Mouse (Mus musculus): ENCODE measurements around the gene Spata48. TPM values are rescaled to one million over a fixed set of nuclear protein-coding genes. Genes with fewer than 3 reads are reported as not detected.

The Spata48 gene
- 1.5 TPM in 1 of 2 replicates, not detected in the other for total RNA-seq (2021)
- long read RNA-seq, partial matches to known transcripts: 0 of 3 reads
- long read RNA-seq, other reads (novel, unspliced or antisense): 3 of 3 reads

- peak; percentile 86 for DNase-seq
These were observed at the start of gene Spata48, which contains the start of gene Zpbp for GRCm38 (mm10) chr11:11461635-11462560. Spata48 (plus strand) TSS chr11:11462094. Zpbp (minus strand) TSS chr11:11462408.

GRCm38 (mm10) chr11:11414188-11414587 lies 47.7 kb upstream of the Spata48 start:
- DNase-seq: no peak

GRCm38 (mm10) chr11:11417356-11417755 lies 44.5 kb upstream of the Spata48 start:
- no peak for DNase-seq

DNA sequence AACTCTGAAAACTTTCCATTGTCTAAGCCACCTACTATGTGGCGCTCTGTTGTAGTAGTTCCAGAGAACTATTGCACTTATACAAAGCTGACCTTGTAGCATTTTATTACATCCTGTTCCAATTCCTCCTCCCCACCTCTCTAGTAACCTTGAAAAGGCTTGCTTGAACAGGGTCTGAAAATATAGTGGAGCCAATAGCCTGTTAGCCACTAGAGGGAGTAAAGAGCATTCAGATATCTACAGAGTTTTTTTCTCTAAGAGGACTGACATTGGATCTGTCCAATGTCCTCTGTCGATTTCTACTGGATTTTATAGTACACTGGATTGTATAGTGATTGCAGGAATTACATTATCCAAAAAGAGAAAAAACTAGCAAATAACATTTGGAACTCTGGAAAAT lies 6.9 kb upstream of the Spata48 start:
- DNase-seq: no peak

DNA sequence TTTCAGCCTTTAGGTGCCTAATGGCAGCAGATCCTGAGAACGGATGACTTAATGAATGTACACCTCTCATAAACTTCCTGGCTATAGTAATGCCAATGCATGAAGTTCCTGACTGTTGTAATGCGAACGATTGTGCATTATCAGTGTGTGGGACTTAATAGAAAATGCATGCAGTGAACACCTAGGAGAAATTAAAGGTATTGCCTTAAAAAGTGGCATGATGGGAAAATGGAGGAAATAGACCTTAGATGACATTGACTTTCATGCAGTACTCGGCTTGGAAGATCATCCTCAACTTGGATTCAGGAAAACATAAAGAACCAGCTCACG lies 632 bp downstream of the Spata48 start:
- DNase-seq: no peak

DNA sequence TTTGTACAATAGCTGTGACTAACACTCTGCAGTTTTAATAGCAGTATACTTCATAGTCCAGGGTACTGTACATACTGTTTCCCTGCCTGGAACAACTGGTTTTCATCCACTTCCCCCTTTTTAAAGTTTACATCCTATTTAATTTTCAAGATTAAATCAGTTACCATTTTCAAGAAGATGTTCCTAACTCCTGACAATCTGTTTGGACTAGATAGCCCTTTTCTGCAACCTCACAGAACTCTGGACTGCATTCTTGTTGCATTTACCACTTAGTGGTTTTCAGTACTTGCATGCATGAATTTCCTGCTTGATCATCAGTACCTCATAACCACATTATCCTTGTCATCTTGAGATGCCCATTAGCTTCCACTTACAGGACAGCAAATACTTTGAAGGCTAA lies 7.0 kb downstream of the Spata48 start:
- DNase-seq: no peak

DNA sequence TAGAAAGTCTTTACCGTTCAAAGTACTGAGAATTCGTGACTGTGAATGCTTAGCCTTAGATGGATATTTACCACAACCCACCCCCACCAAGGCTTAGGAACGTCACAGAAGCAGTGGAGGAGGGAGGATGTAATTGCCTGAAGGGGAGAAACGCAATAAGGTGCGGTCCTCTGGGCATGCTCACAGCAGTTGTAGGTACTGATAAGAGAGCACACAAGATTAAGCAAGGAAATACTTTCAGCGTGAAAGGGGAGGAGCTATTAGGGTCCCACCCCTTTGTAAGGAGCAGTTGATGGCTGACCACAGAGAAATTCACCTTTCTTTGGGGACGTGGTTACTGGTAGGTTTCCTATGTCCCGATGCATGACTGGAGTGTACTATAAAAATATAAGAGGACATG lies 22.5 kb downstream of the Spata48 start:
- DNase-seq: no peak

GRCm38 (mm10) chr11:11492044-11492443 lies 30.1 kb downstream of the Spata48 start:
- no peak for DNase-seq

DNA sequence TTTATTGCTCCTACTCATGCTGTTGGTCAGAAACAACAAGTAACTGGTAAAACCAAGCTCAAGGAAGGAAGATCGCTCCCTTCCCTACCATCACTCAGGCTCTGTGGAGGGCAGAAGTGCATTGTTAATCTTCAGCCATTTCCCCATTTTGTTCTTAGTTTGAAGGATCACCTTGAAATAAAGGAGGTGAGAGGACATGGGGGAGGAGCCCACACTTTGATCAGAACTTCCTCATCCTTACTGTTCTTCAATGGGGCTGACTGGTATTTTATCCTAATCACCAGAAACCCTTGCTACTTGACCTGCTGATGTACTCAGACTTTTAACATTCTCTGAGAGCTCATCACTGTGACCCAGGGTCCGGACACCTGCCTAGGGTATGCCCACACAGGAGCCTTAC lies 33.8 kb downstream of the Spata48 start:
- DNase-seq: no peak

DNA sequence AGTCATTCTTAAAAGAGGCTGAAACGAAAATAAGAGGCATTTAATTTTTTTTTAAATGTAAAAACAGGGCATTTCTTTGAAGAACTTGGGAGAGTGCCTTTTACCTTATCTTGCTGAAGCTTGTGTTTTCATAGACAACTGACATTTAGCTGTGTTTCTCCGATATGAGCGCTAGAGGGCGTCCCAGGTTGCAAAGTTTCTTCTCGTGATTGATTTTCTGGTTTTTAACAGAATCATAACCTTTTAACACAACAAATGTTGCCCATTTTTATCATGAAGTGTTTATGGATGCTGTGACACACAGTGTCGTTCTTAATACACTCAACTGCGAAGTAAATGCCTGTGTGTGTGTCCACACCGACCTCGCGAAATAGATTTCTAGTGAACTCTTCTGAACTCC lies 38.0 kb downstream of the Spata48 start:
- DNase-seq: no peak

- DNase-seq: no peak
These were observed 44.3 kb downstream of the Spata48 start for GRCm38 (mm10) chr11:11506187-11506586.

GRCm38 (mm10) chr11:11509413-11509812 lies 47.5 kb downstream of the Spata48 start:
- no peak for DNase-seq

DNA sequence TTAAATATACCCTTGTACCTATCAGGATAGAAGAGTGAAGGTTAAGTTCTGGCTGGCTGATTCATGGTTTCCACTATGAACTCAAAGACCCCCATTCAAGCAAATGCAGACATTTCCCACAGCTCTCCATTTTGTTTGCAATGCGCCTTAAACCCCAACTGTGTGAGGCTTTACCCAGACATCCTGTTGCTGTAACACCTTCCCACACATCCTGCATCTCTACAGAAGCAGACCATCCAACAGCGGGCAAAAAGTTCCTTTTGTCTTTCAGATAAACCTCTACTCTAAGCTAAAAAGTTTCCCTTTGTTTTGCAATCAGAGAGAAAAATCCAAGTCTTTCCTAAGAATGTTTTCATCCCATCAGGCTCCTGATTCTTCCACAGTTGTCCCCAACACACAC lies 50.2 kb downstream of the Spata48 start:
- no peak for DNase-seq

GRCm38 (mm10) chr11:11513008-11513799 lies 51.3 kb downstream of the Spata48 start:
- DNase-seq: no peak

DNA sequence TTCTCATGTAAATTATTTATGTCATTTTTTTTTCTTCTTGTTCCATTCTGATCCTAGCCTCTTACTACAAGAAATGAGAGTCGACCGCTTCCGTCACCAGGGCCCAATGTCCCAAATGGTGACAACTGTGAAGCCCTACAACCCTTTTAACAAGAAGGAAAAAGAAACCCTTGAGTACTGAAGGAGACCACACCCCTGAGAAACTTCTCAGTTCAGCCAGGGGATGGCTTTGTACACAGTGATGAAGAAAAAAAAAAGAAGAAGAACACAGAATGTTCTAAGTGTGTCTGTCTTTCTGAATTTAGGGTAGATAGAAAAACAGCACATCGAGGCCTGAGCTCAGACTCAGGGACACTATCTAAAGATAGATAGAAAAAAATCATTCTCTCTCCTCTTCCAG lies 53.0 kb downstream of the Spata48 start:
- DNase-seq: no peak

GRCm38 (mm10) chr11:11517781-11518435 lies 56.0 kb downstream of the Spata48 start:
- DNase-seq: no peak

DNA sequence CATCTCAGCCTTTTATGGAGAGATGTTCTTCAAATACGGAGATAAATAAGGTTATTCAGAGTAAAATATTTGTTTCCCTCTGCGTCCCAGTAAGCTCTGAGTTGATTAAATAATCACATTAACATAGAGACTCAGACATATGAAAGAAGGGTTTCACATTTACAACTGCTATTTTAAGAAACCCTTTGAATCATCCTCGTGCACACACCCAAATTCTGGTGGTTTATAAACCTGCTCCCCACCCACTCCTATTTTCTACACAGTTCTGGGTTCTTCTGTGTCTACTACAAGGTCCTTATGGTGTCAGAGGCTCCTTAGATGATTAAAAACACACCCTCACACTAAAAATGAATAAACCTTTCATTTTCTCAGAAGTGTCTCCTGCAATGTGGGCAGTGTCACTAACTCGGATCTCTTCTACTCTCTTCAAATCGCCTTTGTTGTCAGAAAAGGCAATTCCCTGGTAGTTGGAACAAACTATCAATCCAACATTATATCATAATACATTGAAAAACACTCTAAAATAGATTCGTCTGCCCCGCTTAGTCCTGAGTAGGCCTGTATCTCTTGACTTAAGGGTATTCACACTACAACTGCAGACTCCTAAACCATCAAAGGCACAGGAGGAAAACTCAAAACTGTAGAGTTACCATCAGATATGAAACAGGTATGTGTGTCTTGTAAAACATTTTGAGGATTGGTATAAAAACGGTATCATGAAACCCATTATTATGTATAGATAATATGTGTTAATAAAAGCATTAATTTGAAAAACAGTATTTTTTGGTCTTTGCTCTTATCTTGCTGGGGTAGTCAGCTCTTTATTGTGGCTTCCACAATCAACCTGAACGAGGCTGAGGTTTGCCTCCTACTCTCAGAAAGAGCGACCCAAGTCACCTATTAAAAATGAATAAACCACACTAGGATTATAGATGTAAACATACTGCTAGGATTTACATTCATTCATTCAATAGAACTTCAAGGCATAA lies 57.7 kb downstream of the Spata48 start:
- DNase-seq: no peak

DNA sequence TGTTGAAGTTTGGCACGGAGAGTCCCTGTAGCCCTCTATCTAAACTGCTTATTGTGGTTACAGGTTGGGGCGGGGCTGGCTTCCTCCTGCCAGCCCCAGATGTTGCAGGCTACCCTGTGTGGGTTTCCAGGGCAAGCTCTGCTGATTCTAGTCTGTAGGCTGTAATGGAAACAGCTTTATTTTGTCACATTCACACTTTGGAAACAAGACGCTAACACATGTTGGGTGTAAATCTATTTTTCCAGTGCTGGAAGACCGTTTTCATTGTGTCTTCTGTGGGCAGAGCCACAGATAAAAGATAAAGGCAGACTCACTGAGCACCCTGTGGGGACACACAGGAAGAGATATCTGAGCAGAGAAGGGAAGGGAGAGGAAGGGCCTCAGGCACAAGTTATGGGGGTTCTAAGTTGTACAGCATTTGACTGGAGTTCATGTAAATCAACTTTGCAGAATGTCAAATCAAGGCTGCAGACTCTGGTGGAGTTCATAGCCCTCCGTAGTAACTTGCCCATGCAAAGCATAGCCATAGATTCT lies 60.1 kb downstream of the Spata48 start:
- DNase-seq: no peak

DNA sequence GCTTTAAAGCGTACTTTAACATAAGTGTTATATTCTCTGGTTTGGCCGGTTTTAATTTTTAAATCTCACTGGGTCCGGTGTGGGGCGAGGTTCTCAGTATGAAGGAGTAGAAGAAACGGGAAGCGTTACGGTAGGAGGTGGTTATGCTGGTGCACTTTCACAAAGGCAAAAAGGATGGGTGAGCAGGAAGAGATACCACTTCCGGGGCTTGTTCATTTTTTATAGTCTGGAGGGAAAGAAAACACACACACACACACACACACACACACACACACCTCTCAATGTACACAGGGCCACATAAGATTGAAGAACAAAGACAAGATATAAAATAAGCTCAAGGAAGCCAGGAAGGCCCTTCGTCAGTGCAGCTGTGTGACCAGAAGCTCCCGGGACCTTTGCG lies 66.9 kb downstream of the Spata48 start:
- no peak for DNase-seq

GRCm38 (mm10) chr11:11529165-11529564 lies 67.3 kb downstream of the Spata48 start:
- no peak for DNase-seq

GRCm38 (mm10) chr11:11530126-11530525 lies 68.2 kb downstream of the Spata48 start:
- DNase-seq: no peak
